Mouse (Mus musculus): ENCODE measurements at regions not wholly inside any gene's neighbourhood (a gene's known extent, or its start where the extent isn't known, plus 50 kb on each side); places are given as distances from the start of the nearest gene placed in this dataset.

DNA sequence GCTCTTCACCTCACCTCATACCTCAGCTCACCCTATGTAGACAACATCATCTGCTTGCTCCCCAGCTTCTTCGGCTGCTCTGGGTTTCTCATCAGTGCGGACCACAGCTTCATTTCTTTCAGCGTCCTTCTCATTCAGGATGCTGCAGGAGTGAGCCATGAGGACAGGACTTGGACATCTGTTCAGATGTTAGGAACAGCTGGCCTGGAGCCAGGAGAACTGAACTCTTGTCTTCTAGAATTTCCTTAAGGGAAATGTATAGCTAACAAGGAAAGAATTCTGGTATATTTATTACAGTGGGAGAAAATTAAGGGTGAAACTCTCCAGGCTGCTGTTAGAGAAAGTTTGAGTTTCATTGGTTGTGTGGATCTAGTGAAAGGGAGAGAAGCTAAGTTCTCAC lies 167.1 kb downstream of the Drd1 start:
- TF ChIP-seq CTCF (IDR thresholded peaks at IDR 0.05; ENCODE audit: low read depth) (no peak), EP300 (IDR thresholded peaks at IDR 0.05; ENCODE audit: low read depth) (no peak)
